Mouse (Mus musculus): ENCODE results near the gene Bcar3.

The Bcar3 gene

DNA sequence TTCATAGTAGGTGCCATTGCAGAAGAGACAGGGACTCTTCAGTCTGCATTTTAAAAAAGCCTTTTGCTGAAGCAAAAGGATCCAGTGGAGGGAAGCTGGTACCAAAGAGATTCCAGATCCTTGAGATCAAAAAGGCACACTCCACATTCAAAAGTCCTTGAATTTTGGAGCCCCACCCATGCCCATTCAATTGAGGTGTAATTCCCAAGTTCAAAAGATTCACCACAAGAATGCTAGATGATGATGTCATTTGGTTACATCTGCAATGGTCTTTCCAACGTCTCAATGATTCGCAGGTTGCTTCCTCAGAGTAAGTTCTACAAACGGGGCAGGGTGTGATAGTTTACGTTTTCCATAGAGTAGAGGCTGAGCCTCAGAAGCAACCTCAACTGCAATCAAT, 192.3 kb downstream of the Bcar3 start:
- DNase-seq, result no peak

DNA sequence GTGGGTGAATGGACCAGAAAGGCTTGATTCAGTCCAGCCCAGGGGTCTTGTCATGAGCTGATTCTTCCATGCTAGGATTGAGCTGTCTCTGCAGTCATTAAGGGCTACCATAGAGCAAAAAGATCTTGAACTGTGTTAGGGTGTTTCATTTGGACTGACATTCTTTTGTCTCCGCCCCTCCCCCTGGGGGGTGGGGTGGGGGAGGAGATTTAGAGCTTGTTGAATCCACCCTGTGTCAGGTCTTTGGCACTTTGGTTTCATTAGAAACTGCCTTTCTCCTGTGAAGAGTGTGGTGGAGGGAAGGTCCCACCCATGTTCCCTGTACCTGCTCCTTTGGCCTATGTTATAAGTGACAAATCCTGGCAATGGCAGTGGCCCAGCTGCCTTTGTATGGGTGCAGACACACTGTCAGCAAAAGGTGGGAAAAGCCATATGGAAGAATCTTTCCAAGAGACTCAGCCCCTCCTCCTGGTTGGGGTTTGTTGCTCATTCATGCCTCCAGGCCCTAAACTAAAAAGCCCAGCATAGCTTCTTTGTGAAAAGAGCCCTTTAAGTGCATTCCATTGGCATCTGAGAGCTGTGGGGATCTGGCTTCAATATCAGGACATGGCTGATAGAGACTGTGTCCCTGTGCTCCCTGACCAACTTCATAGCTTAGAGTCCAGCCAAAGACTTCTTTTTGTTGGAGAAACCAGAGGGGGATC, 194.3 kb downstream of the Bcar3 start:
- DNase-seq, result no peak

DNA sequence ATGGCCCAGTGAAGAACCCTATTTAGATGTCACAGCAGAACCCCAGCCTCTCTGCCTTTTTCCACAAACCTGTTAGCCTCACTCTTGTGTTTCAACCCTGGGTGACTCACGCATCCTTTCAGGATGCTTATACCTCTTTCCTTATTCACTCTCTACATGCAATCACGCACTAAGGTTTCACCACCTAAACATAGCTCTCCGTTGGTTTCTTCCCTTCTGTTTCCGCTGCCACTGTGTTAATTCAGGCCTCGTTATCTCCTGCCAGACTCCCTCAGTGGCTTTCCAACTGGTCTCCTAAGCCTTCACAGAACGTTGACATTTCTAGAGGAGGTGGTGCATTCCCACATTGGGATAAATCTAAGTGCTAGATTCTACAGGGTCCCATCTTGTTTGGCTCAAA, 196.6 kb downstream of the Bcar3 start:
- peak; percentile 56 for DNase-seq

GRCm38 (mm10) chr3:122492006-122492405, 198.1 kb downstream of the Bcar3 start:
- no peak for DNase-seq

DNA sequence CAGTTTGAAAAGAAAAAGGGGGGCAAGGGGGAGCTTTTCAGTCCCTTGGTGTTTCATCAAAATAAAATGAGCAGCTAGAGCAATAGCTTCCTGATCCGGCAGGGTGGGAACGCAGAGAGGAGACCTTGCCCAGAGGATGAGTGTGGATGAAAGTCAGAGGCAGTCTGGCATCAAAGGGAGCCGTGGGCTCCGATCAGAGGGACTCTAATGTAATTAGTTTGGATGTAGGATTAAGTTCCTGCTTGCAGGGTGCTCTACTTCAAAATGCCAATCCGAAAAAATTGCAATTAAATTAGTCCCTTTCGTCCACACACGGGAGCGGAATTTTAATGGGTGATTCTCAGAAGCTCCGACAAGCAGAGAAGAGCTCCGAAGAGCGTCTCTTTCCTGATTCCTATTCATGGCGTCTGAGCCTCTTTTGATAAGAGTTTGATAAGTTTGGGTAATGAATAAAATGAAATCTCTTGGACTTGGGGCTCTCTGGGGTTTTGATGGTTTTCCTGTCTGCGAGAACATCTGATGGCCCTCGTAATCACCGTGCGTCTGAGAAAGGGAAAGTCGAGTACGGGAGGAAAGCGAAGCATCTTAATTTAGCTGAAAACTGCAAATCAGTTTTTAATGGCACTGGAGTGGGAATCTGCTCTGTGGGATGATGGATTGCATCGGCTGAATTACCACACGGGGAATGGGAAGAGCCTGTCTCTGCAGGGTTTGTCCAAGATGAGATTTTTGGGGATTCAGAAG, 199.1 kb downstream of the Bcar3 start:
- no peak for DNase-seq

DNA sequence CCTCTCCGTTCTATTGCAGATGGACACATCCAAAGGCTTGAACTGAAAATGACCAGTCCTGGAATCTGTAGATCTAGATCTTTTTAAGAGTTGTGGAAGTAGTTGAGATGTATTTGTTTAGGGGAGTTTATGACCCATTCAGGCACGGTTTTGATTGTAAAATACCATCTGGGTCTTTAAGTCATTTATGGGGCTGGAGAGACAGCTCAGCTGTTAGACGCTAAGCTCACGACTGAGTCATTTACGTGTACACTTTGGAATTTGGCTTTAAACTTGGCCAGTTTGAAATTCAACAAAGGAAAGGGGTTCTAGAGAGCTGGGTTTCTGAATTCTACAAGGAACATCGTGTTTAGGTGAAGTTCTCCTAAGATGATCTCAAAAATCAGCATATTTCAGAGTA, 200.8 kb downstream of the Bcar3 start:
- no peak for DNase-seq

GRCm38 (mm10) chr3:122497871-122498270, 203.9 kb downstream of the Bcar3 start:
- DNase-seq, result no peak

DNA sequence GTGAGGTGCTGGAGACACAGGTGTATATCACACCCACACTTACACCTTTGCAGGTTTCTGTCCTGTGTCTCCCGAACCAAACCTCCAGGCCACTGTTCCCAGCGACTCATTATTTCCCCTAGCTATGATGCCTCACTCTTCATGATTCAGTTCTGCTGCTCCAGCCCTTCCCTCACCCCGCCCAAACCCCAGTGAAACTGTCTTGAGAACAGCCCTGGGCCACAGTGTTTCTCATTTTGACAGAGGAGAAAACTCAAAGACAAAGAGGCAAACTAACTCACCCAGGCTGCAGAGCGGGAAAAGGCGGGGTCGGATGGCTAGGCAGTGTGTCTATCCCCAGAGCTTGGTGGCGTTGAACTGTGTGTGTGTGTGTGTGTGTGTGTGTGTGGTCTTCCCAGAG, 204.6 kb downstream of the Bcar3 start:
- DNase-seq, result no peak

DNA sequence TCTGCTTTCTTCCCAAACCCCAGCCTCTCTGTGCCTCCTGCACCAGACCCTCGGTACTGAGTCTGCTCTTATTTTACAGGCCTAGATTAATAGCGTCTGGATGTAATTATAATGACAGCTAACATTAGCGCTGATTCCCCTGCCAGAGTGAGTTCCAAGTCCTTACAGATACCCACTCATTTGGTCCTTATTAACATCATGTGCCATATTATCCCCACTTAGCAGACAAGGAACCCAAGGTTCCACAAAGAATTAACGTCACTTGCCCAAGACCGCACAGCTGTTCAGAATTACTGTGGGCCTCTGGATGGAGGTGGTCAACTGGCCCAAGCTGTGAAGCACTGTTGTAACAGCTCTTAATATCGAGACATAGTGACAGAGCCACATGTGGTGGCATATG, 205.7 kb downstream of the Bcar3 start:
- no peak for DNase-seq

GRCm38 (mm10) chr3:122500929-122501328, 207.0 kb downstream of the Bcar3 start:
- DNase-seq, result no peak

DNA sequence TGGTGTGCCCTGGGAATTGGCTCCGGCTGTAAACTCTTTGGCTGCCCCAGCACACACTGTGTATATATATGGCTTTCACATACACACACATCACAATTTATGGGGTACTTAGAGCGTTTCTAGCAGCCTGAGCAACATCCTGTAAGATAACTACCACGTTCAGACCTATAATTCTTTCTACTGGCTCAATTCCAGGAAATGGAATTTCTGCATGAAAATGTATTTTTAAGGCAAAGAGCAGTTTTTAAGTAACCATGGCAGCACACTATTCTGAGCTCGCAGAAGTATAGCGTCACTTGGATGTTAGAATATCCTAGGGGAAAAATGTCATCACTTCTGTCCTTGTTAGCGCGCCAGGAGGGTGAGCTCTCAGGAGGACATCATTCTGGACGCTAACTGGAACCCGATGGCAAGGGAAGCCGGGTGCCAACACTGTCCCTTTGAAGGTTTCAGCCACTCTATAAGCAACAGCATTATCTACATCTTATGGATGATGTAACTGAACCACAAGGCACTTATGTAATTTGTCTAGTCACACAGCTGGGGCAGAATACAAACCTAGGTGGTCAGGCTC, 212.5 kb downstream of the Bcar3 start:
- DNase-seq, result peak; percentile 62

DNA sequence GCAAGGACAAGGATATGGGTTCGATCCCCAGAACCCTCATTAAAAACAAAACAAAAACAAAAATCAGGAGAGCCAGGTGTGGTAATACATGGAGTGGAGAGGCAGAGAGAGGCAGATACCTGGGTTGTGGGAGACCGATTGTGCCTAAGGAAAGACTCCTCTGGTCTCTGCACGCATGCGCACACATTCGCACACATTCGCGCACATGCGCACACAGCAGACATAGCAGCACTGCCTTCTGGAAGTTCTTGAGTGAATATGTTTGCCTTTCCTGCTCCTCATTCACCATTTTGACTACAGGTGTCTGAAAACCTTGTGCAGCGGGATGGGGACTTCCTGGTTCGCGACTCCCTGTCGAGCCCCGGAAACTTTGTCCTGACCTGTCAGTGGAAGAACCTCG, 213.9 kb downstream of the Bcar3 start:
- DNase-seq, result no peak

GRCm38 (mm10) chr3:122509084-122509483, 215.1 kb downstream of the Bcar3 start:
- no peak for DNase-seq

DNA sequence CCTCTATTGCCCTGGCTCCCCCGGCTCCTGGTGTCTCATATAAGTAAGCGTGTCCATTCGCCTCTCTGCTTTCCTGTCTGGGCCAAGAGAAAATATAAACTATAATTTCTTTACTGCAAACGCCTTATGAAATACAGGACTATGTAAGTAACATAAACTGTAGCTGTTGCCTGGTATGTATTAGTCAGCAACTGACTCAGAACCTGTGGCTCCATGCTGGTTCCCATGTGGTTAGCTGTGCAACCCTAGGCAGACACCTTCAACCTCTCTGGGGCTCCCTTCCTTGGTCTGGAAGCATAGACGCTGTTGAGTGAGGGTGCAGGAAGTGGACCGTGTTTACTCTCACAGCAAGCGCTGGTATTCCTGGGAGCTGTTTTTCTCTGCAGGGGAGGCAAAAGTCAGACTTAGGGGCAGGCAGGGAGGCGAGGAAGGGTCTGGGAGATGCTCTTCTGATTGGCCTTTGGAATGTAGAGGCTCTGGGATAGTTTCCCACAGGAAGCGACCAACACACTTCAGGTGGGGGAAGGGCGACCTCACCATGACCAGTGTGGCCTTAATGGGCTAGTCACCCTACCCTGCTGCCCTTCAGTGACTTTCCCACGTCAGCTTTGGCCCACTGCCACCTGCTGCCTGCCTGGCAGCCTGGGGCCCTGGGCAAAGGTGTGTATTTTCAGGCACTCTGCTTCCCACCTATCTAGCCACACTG, 215.8 kb downstream of the Bcar3 start:
- DNase-seq, result no peak

GRCm38 (mm10) chr3:122510240-122510750, 216.4 kb downstream of the Bcar3 start:
- DNase-seq, result no peak

DNA sequence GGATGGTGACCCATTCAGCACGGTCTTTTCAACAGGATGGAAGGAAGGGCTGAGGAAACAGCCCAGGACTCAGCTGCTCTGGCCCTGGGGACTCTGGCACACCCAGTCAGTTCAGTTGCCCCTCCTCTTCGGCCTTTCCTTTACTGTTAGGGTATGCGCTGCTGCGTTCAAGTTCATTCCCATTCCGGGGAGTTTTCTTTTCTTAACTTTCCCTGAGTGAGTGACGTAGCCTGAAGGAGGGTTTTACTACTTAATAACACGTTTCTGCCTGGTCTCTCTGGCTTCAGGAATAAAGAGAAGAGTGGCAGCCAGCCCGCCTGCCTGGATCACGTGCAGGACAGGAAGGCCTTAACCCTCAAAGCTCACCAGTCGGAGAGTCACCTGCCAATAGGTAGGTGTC, 217.0 kb downstream of the Bcar3 start:
- DNase-seq, result no peak

DNA sequence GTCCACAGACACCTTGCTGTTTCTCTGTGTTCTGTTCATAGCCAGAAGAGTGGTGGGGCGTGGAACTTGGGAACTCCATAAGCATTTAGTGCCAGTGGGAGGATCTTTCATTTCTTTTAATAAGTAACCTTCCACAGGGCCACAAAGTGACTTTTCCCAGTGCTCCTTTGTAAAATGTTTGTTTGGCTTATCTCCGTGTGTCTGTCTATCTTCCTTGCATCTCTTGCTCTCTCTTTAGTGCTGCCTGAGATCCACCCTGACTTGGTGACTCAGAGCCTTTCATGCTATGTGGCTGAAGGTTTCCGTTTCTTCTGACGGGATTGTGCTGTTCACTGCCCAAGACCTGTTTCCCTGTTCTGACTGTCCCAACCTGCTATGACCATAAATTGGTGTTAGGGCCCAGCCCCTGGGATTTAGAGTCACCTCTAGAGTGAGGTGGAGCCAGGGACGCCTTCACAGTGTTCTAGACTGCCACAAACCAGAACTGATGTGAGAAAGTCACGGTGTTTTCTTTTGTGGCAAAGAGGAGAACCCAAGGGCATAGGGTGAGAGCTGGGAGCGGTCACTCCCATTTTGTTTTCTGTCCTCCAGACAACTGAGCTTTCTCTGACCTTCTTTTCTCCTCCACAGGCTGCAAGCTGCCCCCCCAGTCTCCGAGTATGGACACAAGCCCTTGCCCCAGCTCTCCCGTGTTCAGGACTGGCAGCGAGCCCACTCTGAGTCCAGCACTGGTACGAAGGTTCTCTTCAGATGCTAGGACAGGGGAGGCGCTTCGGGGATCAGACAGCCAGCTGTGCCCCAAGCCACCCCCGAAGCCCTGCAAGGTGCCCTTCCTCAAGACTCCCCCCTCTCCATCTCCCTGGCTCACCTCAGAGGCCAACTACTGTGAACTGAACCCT, 218.0 kb downstream of the Bcar3 start:
- DNase-seq, result no peak

DNA sequence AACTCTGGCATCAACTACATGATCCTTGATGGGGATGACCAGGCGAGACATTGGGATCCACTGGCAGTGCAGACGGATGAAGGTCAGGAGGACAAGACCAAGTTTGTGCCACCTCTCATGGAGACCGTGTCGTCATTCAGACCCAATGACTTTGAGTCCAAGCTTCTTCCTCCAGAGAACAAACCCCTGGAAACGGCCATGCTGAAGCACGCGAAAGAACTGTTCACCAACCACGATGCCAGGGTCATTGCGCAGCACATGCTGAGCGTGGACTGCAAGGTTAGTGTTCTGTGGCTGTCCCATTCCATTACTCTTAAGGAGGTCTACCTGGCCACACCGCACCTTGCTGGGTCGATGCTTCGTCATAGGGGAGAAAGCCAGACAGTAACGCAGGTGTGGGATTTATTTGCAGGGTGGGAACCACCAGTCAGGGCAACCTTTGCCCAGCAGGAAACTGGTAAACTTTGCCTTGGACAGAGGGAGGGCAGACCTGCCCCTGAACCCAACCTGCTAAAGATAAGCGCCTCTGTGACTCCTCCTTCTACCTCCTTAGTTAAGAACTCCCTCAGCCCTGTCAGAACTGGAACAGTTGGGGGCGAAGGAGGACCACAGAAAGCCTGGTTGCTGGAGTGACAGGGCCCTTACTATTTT, 218.9 kb downstream of the Bcar3 start:
- no peak for DNase-seq

- no peak for DNase-seq
Measured at GRCm38 (mm10) chr3:122515568-122516326, 221.8 kb downstream of the Bcar3 start.

DNA sequence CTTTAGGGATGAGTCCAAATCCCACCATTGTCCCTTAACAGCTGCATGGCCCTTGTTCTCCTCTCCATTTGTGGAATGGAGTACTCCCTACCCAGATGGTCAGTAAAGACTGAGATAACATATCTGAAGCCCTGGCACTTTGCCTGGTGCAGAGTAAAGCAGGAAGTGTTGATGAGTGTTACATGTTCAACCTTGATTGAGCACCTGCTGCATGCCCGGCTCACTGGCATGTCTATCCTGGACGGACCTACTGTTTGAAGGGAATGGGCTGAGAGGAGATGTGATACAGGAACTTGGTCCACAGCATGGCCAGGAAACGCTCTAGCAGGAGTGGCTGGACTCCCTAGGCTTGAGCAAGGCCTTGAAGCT, 222.4 kb downstream of the Bcar3 start:
- no peak for DNase-seq

- no peak for DNase-seq
Measured at GRCm38 (mm10) chr3:122517726-122518125, 223.8 kb downstream of the Bcar3 start.
